Mouse (Mus musculus): ENCODE data around the gene Syne2.

GRCm38 (mm10) chr12:76093613-76094588 lies 276.0 kb downstream of the Syne2 start:
- TF ChIP-seq CTCF (IDR thresholded peaks at IDR 0.05; ENCODE audit: low read depth, low read length) (no peak), POLR2A (IDR thresholded peaks at IDR 0.05; ENCODE audit: insufficient read depth, low read length) (no peak), EP300 (IDR thresholded peaks at IDR 0.05; ENCODE audit: insufficient read depth, low read depth, low read length) (no peak)

Data from ES-Bruce4 (cell line).